Mouse (Mus musculus): ENCODE data around the gene Smarcc2.
A peak's percentile ranks its signal among the peaks of the same experiment; 100 is the strongest.
"Not testable (repeated sequence)": the region's sequence is repeated elsewhere in the genome, so short reads cannot be mapped to it uniquely, and the experiment has no call there.

Smarcc2 gene

GRCm38 (mm10) chr10:128442718-128443117, 16.3 kb upstream of the Smarcc2 start:
- DNase-seq (ENCODE audit: low spot score) = no peak

- no peak for DNase-seq (ENCODE audit: low spot score)
Measured at GRCm38 (mm10) chr10:128444354-128444753, 14.7 kb upstream of the Smarcc2 start.

- no peak for DNase-seq (ENCODE audit: low spot score)
Measured at GRCm38 (mm10) chr10:128445407-128445806, 13.6 kb upstream of the Smarcc2 start.

- no peak for DNase-seq (ENCODE audit: low spot score)
Measured at GRCm38 (mm10) chr10:128451014-128451413, 8.0 kb upstream of the Smarcc2 start.

- no peak for DNase-seq (ENCODE audit: low spot score)
Measured at GRCm38 (mm10) chr10:128454471-128454870, 4.6 kb upstream of the Smarcc2 start.

- DNase-seq (ENCODE audit: low spot score) = peak; percentile 81
Measured at GRCm38 (mm10) chr10:128455280-128455679, 3.8 kb upstream of the Smarcc2 start.

- DNase-seq (ENCODE audit: low spot score) = no peak
Measured at GRCm38 (mm10) chr10:128457676-128458075, 1.4 kb upstream of the Smarcc2 start.

GRCm38 (mm10) chr10:128458348-128458718, 715 bp upstream of the Smarcc2 start:
- peak; percentile 89 for DNase-seq (ENCODE audit: low spot score)

GRCm38 (mm10) chr10:128459409-128460269, 591 bp downstream of the Smarcc2 start:
- DNase-seq (ENCODE audit: low spot score) = peak; percentile 21

- DNase-seq (ENCODE audit: low spot score) = no peak
Measured at GRCm38 (mm10) chr10:128460270-128460630, 1.2 kb downstream of the Smarcc2 start.

GRCm38 (mm10) chr10:128474366-128474765, 15.3 kb downstream of the Smarcc2 start:
- no peak for DNase-seq (ENCODE audit: low spot score)

GRCm38 (mm10) chr10:128486370-128486769, 27.3 kb downstream of the Smarcc2 start:
- no peak for DNase-seq (ENCODE audit: low spot score)

- DNase-seq (ENCODE audit: low spot score) = no peak
Measured at GRCm38 (mm10) chr10:128487861-128488712, 29.0 kb downstream of the Smarcc2 start.

- DNase-seq (ENCODE audit: low spot score) = no peak
Measured at GRCm38 (mm10) chr10:128488776-128489175, 29.7 kb downstream of the Smarcc2 start.

- DNase-seq (ENCODE audit: low spot score) = no peak
Measured at GRCm38 (mm10) chr10:128489380-128489779, 30.3 kb downstream of the Smarcc2 start.

- no peak for DNase-seq (ENCODE audit: low spot score)
Measured at GRCm38 (mm10) chr10:128489785-128490184, 30.7 kb downstream of the Smarcc2 start.

- DNase-seq (ENCODE audit: low spot score) = no peak
Measured at GRCm38 (mm10) chr10:128490232-128490631, 31.2 kb downstream of the Smarcc2 start.

GRCm38 (mm10) chr10:128490912-128491311, 31.9 kb downstream of the Smarcc2 start:
- DNase-seq (ENCODE audit: low spot score) = no peak

- DNase-seq (ENCODE audit: low spot score) = peak; percentile 62
Measured at GRCm38 (mm10) chr10:128491495-128491894, 32.4 kb downstream of the Smarcc2 start.

- DNase-seq (ENCODE audit: low spot score) = not testable (repeated sequence)
Measured at GRCm38 (mm10) chr10:128492051-128492450, 33.0 kb downstream of the Smarcc2 start.

- peak; percentile 90 for DNase-seq (ENCODE audit: low spot score)
Measured at GRCm38 (mm10) chr10:128492633-128493311, 33.7 kb downstream of the Smarcc2 start.

- DNase-seq (ENCODE audit: low spot score) = no peak
Measured at GRCm38 (mm10) chr10:128493319-128493694, 34.3 kb downstream of the Smarcc2 start.

All from lung, postnatal 25 days (tissue).